Mouse (Mus musculus) MEL (cell line): ENCODE results near the gene Tmem8. TPM values are rescaled to one million over a fixed set of nuclear protein-coding genes. Genes with fewer than 3 reads are reported as not detected.

Experiments used
- DNase-seq: peaks from one replicate; pipeline ENCODE4 v3.0.0; 2011; ENCODE audit warnings: low read depth, low spot score
- H3K27ac ChIP-seq: 2 replicates; pipeline ENCODE4 v1.5.1; 2012; ENCODE audit warnings: low read depth, mild to moderate bottlenecking, control low read depth, low read length, moderate library complexity; ENCODE audit not compliant: control insufficient read depth
- H3K27me3 ChIP-seq, 2 experiments: fragments of 150-350 bp in 1 of 2; sonication (generic) in 1 of 2; 2 replicates each; pipeline ENCODE4 v1.6.1; 2012; ENCODE audit warnings: low read length in 2 of 2, mild to moderate bottlenecking in 2 of 2, improper control_type of control experiment in 1 of 2, moderate library complexity in 1 of 2; ENCODE audit not compliant: insufficient read depth in 2 of 2, control insufficient read depth in 1 of 2
- H3K36me3 ChIP-seq, 2 experiments: 2 replicates each; pipeline ENCODE4 v1.6.1; 2012 to 2014; ENCODE audit warnings: low read length in 2 of 2, improper control_type of control experiment in 1 of 2, inconsistent platforms in 1 of 2, mild to moderate bottlenecking in 1 of 2; ENCODE audit not compliant: insufficient read depth in 2 of 2, control insufficient read depth in 1 of 2
- H3K4me1 ChIP-seq, 2 experiments: fragments of 150-350 bp in 1 of 2; sonication (generic) in 1 of 2; 2 replicates each; pipeline ENCODE4 v1.6.1; 2012; ENCODE audit warnings: low read length in 2 of 2, improper control_type of control experiment in 1 of 2, mild to moderate bottlenecking in 1 of 2; ENCODE audit not compliant: insufficient read depth in 2 of 2, control insufficient read depth in 1 of 2
- H3K4me3 ChIP-seq, 2 experiments: fragments of 150-350 bp in 1 of 2; sonication (generic) in 1 of 2; 2 replicates each; pipeline ENCODE4 v1.5.1; 2012; ENCODE audit warnings: low read depth in 2 of 2, low read length in 2 of 2, mild to moderate bottlenecking in 2 of 2, moderate library complexity in 2 of 2, control low read depth in 1 of 2, improper control_type of control experiment in 1 of 2; ENCODE audit not compliant: control insufficient read depth in 1 of 2, insufficient read depth in 1 of 2
- H3K79me2 ChIP-seq: 2 replicates; pipeline ENCODE4 v1.6.1; 2012; ENCODE audit warnings: mild to moderate bottlenecking, low read length, moderate library complexity; ENCODE audit not compliant: control insufficient read depth, poor library complexity, insufficient read depth
- H3K9ac ChIP-seq: 2 replicates; pipeline ENCODE4 v1.6.1; 2012; ENCODE audit warnings: low read depth, mild to moderate bottlenecking, control low read depth, low read length, moderate library complexity; ENCODE audit not compliant: control insufficient read depth, poor library complexity, severe bottlenecking
- H3K9me3 ChIP-seq: fragments of 150-350 bp; sonication (generic); replicated peaks from 2 replicates; pipeline ENCODE4 v1.6.1; 2012; ENCODE audit warnings: mild to moderate bottlenecking, low read length, improper control_type of control experiment, moderate library complexity; ENCODE audit not compliant: insufficient read depth
- BHLHE40 ChIP-seq: IDR thresholded peaks from 2 replicates; pipeline ENCODE4 v1.6.1; 2012; ENCODE audit warnings: low read depth, mild to moderate bottlenecking, inconsistent platforms, low read length, improper control_type of control experiment, borderline replicate concordance
- CHD1 ChIP-seq: IDR thresholded peaks from 2 replicates; pipeline ENCODE4 v1.6.1; 2012; ENCODE audit warnings: low read depth, mild to moderate bottlenecking, inconsistent platforms, low read length, improper control_type of control experiment
- CHD2 ChIP-seq: IDR thresholded peaks from 2 replicates; pipeline ENCODE4 v1.6.1; 2011; ENCODE audit warnings: low read length, improper control_type of control experiment
- E2F4 ChIP-seq: IDR thresholded peaks from 2 replicates; pipeline ENCODE4 v1.6.1; 2011; ENCODE audit warnings: low read depth, low read length, improper control_type of control experiment, borderline replicate concordance
- ELF1 ChIP-seq: IDR thresholded peaks from 2 replicates; pipeline ENCODE4 v1.6.1; 2014; ENCODE audit warnings: low read depth, mild to moderate bottlenecking, inconsistent platforms, low read length, improper control_type of control experiment, moderate library complexity
- ETS1 ChIP-seq: IDR thresholded peaks from 2 replicates; pipeline ENCODE4 v1.6.1; 2012; ENCODE audit warnings: low read depth, mild to moderate bottlenecking, inconsistent platforms, low read length, improper control_type of control experiment, moderate library complexity
- GABPA ChIP-seq: IDR thresholded peaks from 2 replicates; pipeline ENCODE4 v1.6.1; 2012; ENCODE audit warnings: low read depth, mild to moderate bottlenecking, inconsistent platforms, low read length, improper control_type of control experiment, moderate library complexity
- JUND ChIP-seq: IDR thresholded peaks from 2 replicates; pipeline ENCODE4 v1.6.1; 2011; ENCODE audit warnings: low read depth, mild to moderate bottlenecking, improper control_type of control experiment, low read length
- KAT2A ChIP-seq: conservative IDR thresholded peaks from 2 replicates; pipeline ENCODE4 v1.6.1; 2012; ENCODE audit warnings: low read depth, low read length, improper control_type of control experiment, inconsistent platforms
- MAFK ChIP-seq: IDR thresholded peaks from 2 replicates; pipeline ENCODE4 v1.6.1; 2011; ENCODE audit warnings: low read depth, mild to moderate bottlenecking, low read length, improper control_type of control experiment, borderline replicate concordance
- MYC ChIP-seq: IDR thresholded peaks from 2 replicates; pipeline ENCODE4 v1.6.1; 2011; ENCODE audit warnings: low read depth, mild to moderate bottlenecking, low read length, improper control_type of control experiment, moderate library complexity
- NELFE ChIP-seq: IDR thresholded peaks from 2 replicates; pipeline ENCODE4 v1.6.1; 2011; ENCODE audit warnings: low read depth, low read length, improper control_type of control experiment
- RCOR1 ChIP-seq: IDR thresholded peaks from 2 replicates; pipeline ENCODE4 v1.6.1; 2012; ENCODE audit warnings: low read depth, mild to moderate bottlenecking, inconsistent platforms, low read length, improper control_type of control experiment
- SIN3A ChIP-seq: IDR thresholded peaks from 2 replicates; pipeline ENCODE4 v1.6.1; 2012; ENCODE audit warnings: low read length, improper control_type of control experiment, inconsistent platforms
- SMC3 ChIP-seq: IDR thresholded peaks from 2 replicates; pipeline ENCODE4 v1.6.1; 2011; ENCODE audit warnings: low read depth, low read length, improper control_type of control experiment
- TBP ChIP-seq: IDR thresholded peaks from 2 replicates; pipeline ENCODE4 v1.8.0; 2011; ENCODE audit warnings: low read depth, low read length, improper control_type of control experiment
- TCF12 ChIP-seq: IDR thresholded peaks from 2 replicates; pipeline ENCODE4 v1.6.1; 2014; ENCODE audit warnings: low read depth, mild to moderate bottlenecking, inconsistent platforms, low read length, improper control_type of control experiment, moderate library complexity
- USF1 ChIP-seq: IDR thresholded peaks from 2 replicates; pipeline ENCODE4 v1.6.1; 2014; ENCODE audit warnings: low read depth, mild to moderate bottlenecking, inconsistent platforms, low read length, improper control_type of control experiment, moderate library complexity
- USF2 ChIP-seq, 2 experiments: IDR thresholded peaks; 2 replicates each; pipeline ENCODE4 v1.6.1; 2011 to 2012; ENCODE audit warnings: improper control_type of control experiment in 2 of 2, low read length in 2 of 2, borderline replicate concordance in 1 of 2, inconsistent platforms in 1 of 2, low read depth in 1 of 2, mild to moderate bottlenecking in 1 of 2; ENCODE audit not compliant: insufficient read depth in 1 of 2
- ZC3H11A ChIP-seq: IDR thresholded peaks from 2 replicates; pipeline ENCODE4 v1.6.1; 2012; ENCODE audit warnings: low read depth, mild to moderate bottlenecking, inconsistent platforms, low read length, improper control_type of control experiment
- polyA plus RNA-seq, 2 experiments: library from polyadenylated mRNA; stranded (reverse) in 1 of 2; unstranded in 1 of 2; fragments of >175 nt in 1 of 2; fragments of >200 nt in 1 of 2; gene quantifications; 2 replicates each; pipeline versions ENCODE4 v1.2.1 to v1.2.4; 2012; ENCODE audit warnings: low replicate concordance in 2 of 2, low read depth in 1 of 2; ENCODE audit not compliant: insufficient read length in 2 of 2, insufficient read depth in 1 of 2, missing spikeins in 1 of 2
- total RNA-seq: library from RNA; depleted of rRNA; stranded (reverse); fragments of 300-350 nt; gene quantifications from 2 replicates; pipeline ENCODE4 v1.2.3, GENCODE M21; 2012

Tmem8 gene
- total and polyA plus RNA-seq, 3 experiments, result 4.7 to 16.7 TPM; not detected in 1

- TF ChIP-seq ZC3H11A (no peak), MYC (no peak)
Measured at GRCm38 (mm10) chr17:26113181-26113948, at the start of gene Tmem8 (continued).

GRCm38 (mm10) chr17:26064916-26065315 is 48.2 kb upstream of the Tmem8 start:
- Histone ChIP-seq H3K9ac (no peak overlapping the region), H3K27ac (no peak overlapping the region), H3K4me3 (no peak overlapping the region), H3K79me2 (peaks cover 24% of the 10 kb centered on the region), H3K4me1 (peaks cover 6 to 37% of the 10 kb centered on the region in 2 experiments), H3K9me3 (no peaks in the 10 kb centered on the region), H3K27me3 (no peaks in the 10 kb centered on the region), H3K36me3 (peaks cover 0 to 17% of the 10 kb centered on the region in 2 experiments; a peak in 3 of 4 replicates)
- DNase-seq, result peak; percentile 37
- TF ChIP-seq RCOR1 (no peak), TCF12 (no peak), BHLHE40 (no peak), NELFE (no peak), MYC (no peak), E2F4 (no peak), USF2 (IDR thresholded peaks at IDR 0.05; ENCODE audit: borderline replicate concordance in 1 of 2, insufficient read depth in 1 of 2, low read depth in 1 of 2, low read length in 2 of 2) (no peak), JUND (no peak), CHD2 (no peak), TBP (no peak), SMC3 (no peak), USF1 (no peak), KAT2A (no peak), MAFK (no peak), ELF1 (no peak)

- Histone ChIP-seq H3K4me1 (peaks cover 6 to 45% of the 10 kb centered on the region in 2 experiments), H3K27me3 (no peaks in the 10 kb centered on the region), H3K4me3 (peak overlapping the region; percentile 19 to 36; a peak in 3 of 4 replicates), H3K27ac (no peak overlapping the region; the same call in 1 of the 2 replicates), H3K36me3 (peaks cover 0 to 21% of the 10 kb centered on the region in 2 experiments; a peak in 3 of 4 replicates), H3K79me2 (peaks cover 22% of the 10 kb centered on the region), H3K9me3 (no peaks in the 10 kb centered on the region), H3K9ac (no peak overlapping the region)
- TF ChIP-seq CHD1 (no peak), MAFK (peak; percentile 14; the same call in 1 of the 2 replicates), SIN3A (peak; percentile 24; the same call in 1 of the 2 replicates), GABPA (no peak), ETS1 (0 out of 2 replicates have a peak, but pooled peaks have one; percentile 41), BHLHE40 (peak; percentile 53; the same call in 1 of the 2 replicates)
- peak; percentile 62 for DNase-seq
Measured at GRCm38 (mm10) chr17:26066488-26067020, 46.5 kb upstream of the Tmem8 start.
